Mouse (Mus musculus): Measurements from ENCODE around the gene Gm49387.

GRCm38 (mm10) chr14:31525040-31525810 is 115.5 kb downstream of the Gm49387 start:
- TF ChIP-seq CTCF (IDR thresholded peaks at IDR 0.05; ENCODE audit: low read depth) (no peak), EP300 (IDR thresholded peaks at IDR 0.05; ENCODE audit: low read depth) (no peak)

All from heart, postnatal 0 days (tissue).